In the genomic region with DNA sequence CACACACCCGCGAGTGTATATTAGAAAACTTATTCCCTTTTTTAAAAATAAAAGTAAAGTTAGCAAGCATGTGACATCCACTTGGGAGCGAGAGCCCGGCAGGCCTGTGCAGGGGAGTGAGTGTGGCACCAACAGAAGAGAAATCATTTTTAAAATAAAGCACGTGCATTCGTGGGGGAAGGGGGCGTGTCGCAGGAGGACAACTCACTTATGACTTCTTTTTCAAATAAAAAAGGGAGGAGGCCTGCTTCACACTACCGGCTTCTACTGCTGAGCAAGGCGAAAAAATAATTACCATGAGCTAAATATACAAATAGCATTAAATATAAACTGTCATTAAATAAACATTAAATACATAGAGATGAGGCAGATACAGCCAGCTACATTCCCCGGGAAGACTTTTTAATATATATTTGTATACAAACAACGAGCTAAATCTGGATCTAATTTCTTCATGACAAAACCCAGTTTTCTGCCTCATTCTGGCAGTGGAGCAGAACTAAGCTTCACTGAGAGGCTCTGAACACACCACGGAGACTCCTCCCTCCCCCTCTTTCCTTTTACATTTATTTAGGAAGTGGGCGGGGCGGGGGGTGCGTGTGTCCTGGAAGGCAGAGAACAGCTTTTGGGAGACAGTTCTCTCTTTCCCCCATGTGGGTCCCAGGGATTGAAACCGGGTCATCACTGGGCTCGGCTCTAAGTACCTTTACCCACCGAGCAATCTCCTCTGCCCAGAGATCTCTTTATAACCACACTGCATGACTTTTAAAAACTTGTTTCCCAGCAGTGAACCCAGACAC, we compare ENCODE assay signal across 8 mouse cellular contexts. TPM values are rescaled to one million over a fixed set of nuclear protein-coding genes. Genes with fewer than 3 reads are reported as not detected.
DNase-seq lines count a peak whose midpoint lies in the region; ATAC-seq and TF ChIP-seq lines count a peak whose summit lies in the region.

No protein-coding gene starts in this region.

- no peak for TF ChIP-seq CTCF in lung, postnatal 0 days (IDR thresholded peaks at IDR 0.05)

- DNase-seq in lung, postnatal 0 days (ENCODE audit: low spot score), result peak; percentile 79
- DNase-seq in lung, postnatal 14 days, result no peak
- no peak for DNase-seq in gastrocnemius, postnatal 25 days
- no peak for DNase-seq in spleen, postnatal 36 days (ENCODE audit: low spot score in 2 of 2)

- peak overlapping the region; percentile 90 for H3K27ac ChIP-seq in lung, postnatal 0 days (ENCODE audit: low read length)
- peak overlapping the region; percentile 39; the same call in 1 of the 2 replicates for H3K27ac ChIP-seq in forebrain, embryonic 16.5 days (ENCODE audit: low read length)
- H3K27ac ChIP-seq in liver, embryonic 12.5 days, result peak overlapping the region; percentile 50
- peak overlapping the region; percentile 89 for H3K27ac ChIP-seq in stomach, embryonic 15.5 days

- peak overlapping the region; percentile 66 for H3K4me2 ChIP-seq in lung, postnatal 0 days (replicated peaks; ENCODE audit: low read depth, low read length)
- peak overlapping the region; percentile 48 for H3K4me2 ChIP-seq in forebrain, embryonic 16.5 days (ENCODE audit: low read length)
- peak overlapping the region; percentile 81 for H3K4me2 ChIP-seq in liver, embryonic 12.5 days
- peak overlapping the region; percentile 62 for H3K4me2 ChIP-seq in stomach, embryonic 15.5 days

- no peaks in the 10 kb centered on the region for H3K9me3 ChIP-seq in lung, postnatal 0 days (ENCODE audit: low read length)
- H3K9me3 ChIP-seq in forebrain, embryonic 16.5 days (ENCODE audit: control insufficient read depth, low read length), result no peaks in the 10 kb centered on the region
- H3K9me3 ChIP-seq in liver, embryonic 12.5 days (replicated peaks), result no peaks in the 10 kb centered on the region
- no peaks in the 10 kb centered on the region for H3K9me3 ChIP-seq in stomach, embryonic 15.5 days

- no peaks in the 10 kb centered on the region for H3K36me3 ChIP-seq in lung, postnatal 0 days (ENCODE audit: insufficient read depth, low read length)
- no peaks in the 10 kb centered on the region for H3K36me3 ChIP-seq in forebrain, embryonic 16.5 days (ENCODE audit: control insufficient read depth, insufficient read depth)
- 0 out of 2 replicates have a peak, but pooled peaks cover 7% of the 10 kb centered on the region for H3K36me3 ChIP-seq in liver, embryonic 12.5 days
- no peaks in the 10 kb centered on the region for H3K36me3 ChIP-seq in stomach, embryonic 15.5 days

- H3K4me3 ChIP-seq in lung, postnatal 0 days (ENCODE audit: low read depth, low read length), result peak overlapping the region; percentile 15
- peak overlapping the region; percentile 18 for H3K4me3 ChIP-seq in forebrain, embryonic 16.5 days (replicated peaks; ENCODE audit: low read length)
- H3K4me3 ChIP-seq in liver, embryonic 12.5 days, result no peak overlapping the region
- H3K4me3 ChIP-seq in stomach, embryonic 15.5 days (replicated peaks), result peak overlapping the region; percentile 20; the same call in 1 of the 2 replicates

- WGBS in lung, postnatal 0 days, result 14% methylated on average over 19 of the region's 19 CpGs
- 20% methylated on average over 19 of the region's 19 CpGs for WGBS in forebrain, embryonic 16.5 days
- 44% methylated on average over 19 of the region's 19 CpGs for WGBS in liver, embryonic 12.5 days (ENCODE audit: insufficient replicate concordance)
- WGBS in stomach, embryonic 15.5 days, result 22% methylated on average over 19 of the region's 19 CpGs

- no peak for TF ChIP-seq EP300 in lung, postnatal 0 days (IDR thresholded peaks at IDR 0.05)

- no peak overlapping the region; the same call in 1 of the 2 replicates for H3K9ac ChIP-seq in lung, postnatal 0 days (replicated peaks; ENCODE audit: low read depth)
- H3K9ac ChIP-seq in forebrain, embryonic 16.5 days (replicated peaks; ENCODE audit: low read depth, low read length), result peak overlapping the region; percentile 16; the same call in 1 of the 2 replicates
- peak overlapping the region; percentile 19; the same call in 1 of the 2 replicates for H3K9ac ChIP-seq in liver, embryonic 12.5 days
- no peak overlapping the region for H3K9ac ChIP-seq in stomach, embryonic 15.5 days

- peaks cover 56% of the 10 kb centered on the region for H3K4me1 ChIP-seq in lung, postnatal 0 days (ENCODE audit: insufficient read depth, low read depth, low read length)
- peaks cover 69% of the 10 kb centered on the region for H3K4me1 ChIP-seq in forebrain, embryonic 16.5 days (replicated peaks; ENCODE audit: control insufficient read depth, insufficient read depth, low read length)
- peaks cover 81% of the 10 kb centered on the region for H3K4me1 ChIP-seq in liver, embryonic 12.5 days
- peaks cover 69% of the 10 kb centered on the region for H3K4me1 ChIP-seq in stomach, embryonic 15.5 days

- ATAC-seq in lung, postnatal 0 days, result 0 out of 2 replicates have a peak, but pooled peaks have one; percentile 25
- ATAC-seq in forebrain, embryonic 16.5 days, result no peak
- ATAC-seq in liver, embryonic 12.5 days, result no peak
- ATAC-seq in stomach, embryonic 15.5 days (ENCODE audit: insufficient read depth, low FRiP score, low read depth), result no peak
- ATAC-seq in cerebellum, adult (ENCODE audit: insufficient number of reproducible peaks, low FRiP score, low TSS enrichment), result no peak

- H3K27me3 ChIP-seq in lung, postnatal 0 days (replicated peaks; ENCODE audit: insufficient read depth, low read length), result no peaks in the 10 kb centered on the region
- H3K27me3 ChIP-seq in forebrain, embryonic 16.5 days (replicated peaks; ENCODE audit: control insufficient read depth, insufficient read depth, low read length), result no peaks in the 10 kb centered on the region
- H3K27me3 ChIP-seq in liver, embryonic 12.5 days (replicated peaks), result no peaks in the 10 kb centered on the region
- H3K27me3 ChIP-seq in stomach, embryonic 15.5 days (replicated peaks), result no peaks in the 10 kb centered on the region

RNA-seq across cellular contexts. Expression of a gene that starts 53.7 kb away (rescaled TPM):
- 104 and 108 TPM in 2 replicates for polyA plus RNA-seq in lung, postnatal 0 days (2015; fragmentation: Nextera tagmentation; extraction: Ambion mirVana)
- 74.3 and 79.0 TPM in 2 replicates for polyA plus RNA-seq in forebrain, embryonic 16.5 days (2015; fragmentation: Nextera tagmentation; extraction: Ambion mirVana)
- 19.3 and 20.6 TPM in 2 replicates for polyA plus RNA-seq in liver, embryonic 12.5 days (2016; fragmentation: Nextera tagmentation; extraction: Ambion mirVana)
- polyA plus RNA-seq in stomach, embryonic 15.5 days (2015; fragmentation: Nextera tagmentation; extraction: Ambion mirVana), result 80.5 and 87.0 TPM in 2 replicates
- total RNA-seq in gastrocnemius, postnatal 25 days (2021), result 10 to 100 TPM; 13.3 to 13.9 TPM

Comparison
In these comparisons a context has a peak if more than half of its experiments do, and no peak if none do; other contexts are left out.
1. H3K27ac ChIP-seq: peak in every context shown above with its lines; median percentile 90 in lung, postnatal 0 days; 89 in stomach, embryonic 15.5 days; 50 in liver, embryonic 12.5 days; 39 in forebrain, embryonic 16.5 days.
2. H3K9ac ChIP-seq: peak in forebrain, embryonic 16.5 days (single experiment) and liver, embryonic 12.5 days (single experiment); none in lung, postnatal 0 days (single experiment) and stomach, embryonic 15.5 days (single experiment).
3. Peak in every context shown above with its lines, with median percentiles within 50 percentile points of each other: H3K4me2 ChIP-seq.